8 mouse cellular contexts compared by ENCODE assay signal in the genomic region with DNA sequence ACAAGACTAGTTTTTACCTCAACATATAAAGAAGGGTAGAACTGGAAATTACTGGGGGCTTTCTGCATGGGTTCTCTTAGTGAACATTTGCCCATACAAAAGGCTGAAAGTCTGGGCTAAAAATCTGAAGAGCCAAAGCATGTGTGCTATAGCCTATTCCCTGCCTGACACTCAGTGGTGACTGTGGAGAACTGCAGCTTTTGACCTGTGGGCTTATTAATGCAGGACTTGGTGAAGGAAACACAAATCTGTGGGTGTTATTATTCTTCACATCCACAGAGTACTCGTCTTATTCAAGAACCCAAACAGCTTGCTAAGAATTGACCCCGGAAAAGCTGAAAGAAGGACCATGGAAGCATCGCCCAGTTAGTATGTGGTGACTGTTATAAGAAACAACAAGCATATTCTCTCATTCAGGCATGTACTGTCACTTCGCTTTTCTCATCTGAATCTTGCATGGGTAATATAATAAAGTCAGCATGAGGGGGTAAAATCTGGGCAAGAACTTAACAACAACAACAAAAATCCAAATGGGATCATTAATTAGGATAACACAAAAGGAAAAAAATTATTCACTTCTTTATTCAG.
DNase-seq lines count a peak whose midpoint lies in the region; ATAC-seq and TF ChIP-seq lines count a peak whose summit lies in the region.

No protein-coding gene starts in this region.

- no peak for ATAC-seq in kidney, postnatal 0 days (replicated peaks; ENCODE audit: low FRiP score, low read depth)
- no peak for ATAC-seq in erythroid progenitor cell, adult 5-6 weeks (replicated peaks; ENCODE audit: low FRiP score, poor library complexity, severe bottlenecking)

- H3K27me3 ChIP-seq in kidney, postnatal 0 days (ENCODE audit: insufficient read depth, low read length): no peaks in the 10 kb centered on the region
- H3K27me3 ChIP-seq in heart, embryonic 10.5 days (ENCODE audit: insufficient read depth, poor library complexity, severe bottlenecking): no peaks in the 10 kb centered on the region

- DNase-seq in kidney, postnatal 0 days (ENCODE audit: low spot score): peak; percentile 49
- DNase-seq in kidney, adult 8-10 months: no peak
- peak; percentile 17 for DNase-seq in NIH3T3 (ENCODE audit: low read depth)
- DNase-seq in embryo, embryonic 11 days: peak; percentile 62
- peak; percentile 26 to 52 for DNase-seq in layer of hippocampus, postnatal 14 days (ENCODE audit: low spot score in 2 of 2)
- DNase-seq in testis, postnatal 10 days (ENCODE audit: low spot score): no peak
- no peak for DNase-seq in heart, embryonic 10.5 days (ENCODE audit: low spot score)

- H3K4me3 ChIP-seq in kidney, postnatal 0 days (replicated peaks; ENCODE audit: low read depth, low read length): no peak overlapping the region
- H3K4me3 ChIP-seq in heart, embryonic 10.5 days: no peak overlapping the region

- H3K27ac ChIP-seq in kidney, postnatal 0 days: no peak overlapping the region
- no peak overlapping the region for H3K27ac ChIP-seq in heart, embryonic 10.5 days

- no peaks in the 10 kb centered on the region for H3K9me3 ChIP-seq in kidney, postnatal 0 days (replicated peaks; ENCODE audit: low read length)
- H3K9me3 ChIP-seq in heart, embryonic 10.5 days: no peaks in the 10 kb centered on the region

- no peaks in the 10 kb centered on the region for H3K36me3 ChIP-seq in kidney, postnatal 0 days (ENCODE audit: insufficient read depth, low read length)
- no peaks in the 10 kb centered on the region for H3K36me3 ChIP-seq in heart, embryonic 10.5 days

- WGBS in kidney, postnatal 0 days: 49% methylated on average over 4 of the region's 4 CpGs
- 45% methylated on average over 4 of the region's 4 CpGs for WGBS in heart, embryonic 10.5 days

- H3K4me1 ChIP-seq in kidney, postnatal 0 days (replicated peaks; ENCODE audit: insufficient read depth, low read length): no peaks in the 10 kb centered on the region
- no peaks in the 10 kb centered on the region for H3K4me1 ChIP-seq in heart, embryonic 10.5 days

- H3K4me2 ChIP-seq in kidney, postnatal 0 days (ENCODE audit: low read length): no peak overlapping the region

- peak; percentile 69 for TF ChIP-seq CTCF in kidney, postnatal 0 days (IDR thresholded peaks at IDR 0.05; ENCODE audit: low read depth)

- H3K9ac ChIP-seq in kidney, postnatal 0 days (ENCODE audit: low read depth, low read length): no peak overlapping the region

Comparison
In these comparisons a context has a peak if more than half of its experiments do, and no peak if none do; other contexts are left out.
1. DNase-seq: peak in kidney, postnatal 0 days (single experiment), NIH3T3 (single experiment), embryo, embryonic 11 days (single experiment) and layer of hippocampus, postnatal 14 days (2 of 2); none in kidney, adult 8-10 months (0 of 2), testis, postnatal 10 days (single experiment) and heart, embryonic 10.5 days (single experiment).